Mouse (Mus musculus) megakaryocyte, embryonic 14.5 days (primary cell): ENCODE data around the gene Zranb3. TPM values are rescaled to one million over a fixed set of nuclear protein-coding genes. Genes with fewer than 3 reads are reported as not detected.
A peak's percentile ranks its signal among the peaks of the same experiment; 100 is the strongest.
"Not testable (repeated sequence)": the region's sequence is repeated elsewhere in the genome, so short reads cannot be mapped to it uniquely, and the experiment has no call there.

Source experiments
- H3K27me3 ChIP-seq: replicated peaks from 2 replicates; pipeline ENCODE3; 2012; ENCODE audit warnings: inconsistent platforms
- H3K36me3 ChIP-seq: replicated peaks from 2 replicates; pipeline ENCODE3; 2012; ENCODE audit warnings: low read length, inconsistent platforms, mixed read lengths
- H3K4me1 ChIP-seq: 2 replicates; pipeline ENCODE4 v1.6.1; 2012; ENCODE audit warnings: inconsistent platforms
- H3K4me3 ChIP-seq: replicated peaks from 2 replicates; pipeline ENCODE3; 2012; ENCODE audit warnings: moderate library complexity, mild to moderate bottlenecking, inconsistent platforms
- H3K9me3 ChIP-seq: 2 replicates; pipeline ENCODE4 v1.6.1; 2012; ENCODE audit warnings: inconsistent platforms
- FLI1 ChIP-seq: IDR thresholded peaks from 2 replicates; pipeline ENCODE4 v1.6.1; 2012; ENCODE audit warnings: low read length, inconsistent platforms, mixed read lengths
- GATA1 ChIP-seq: IDR thresholded peaks from 3 replicates; pipeline ENCODE4 v1.6.1; 2012; ENCODE audit warnings: mixed read lengths, low read length, inconsistent platforms, borderline replicate concordance
- polyA plus RNA-seq: library from polyadenylated mRNA; stranded (reverse); fragments of >175 nt; gene quantifications from 2 replicates; pipeline ENCODE4 v1.2.3, GENCODE M21; 2012; ENCODE audit warnings: low replicate concordance; ENCODE audit not compliant: insufficient read depth

The Zranb3 gene
- polyA plus RNA-seq = 0.64 TPM in 1 of 2 replicates, not detected in the other

DNA sequence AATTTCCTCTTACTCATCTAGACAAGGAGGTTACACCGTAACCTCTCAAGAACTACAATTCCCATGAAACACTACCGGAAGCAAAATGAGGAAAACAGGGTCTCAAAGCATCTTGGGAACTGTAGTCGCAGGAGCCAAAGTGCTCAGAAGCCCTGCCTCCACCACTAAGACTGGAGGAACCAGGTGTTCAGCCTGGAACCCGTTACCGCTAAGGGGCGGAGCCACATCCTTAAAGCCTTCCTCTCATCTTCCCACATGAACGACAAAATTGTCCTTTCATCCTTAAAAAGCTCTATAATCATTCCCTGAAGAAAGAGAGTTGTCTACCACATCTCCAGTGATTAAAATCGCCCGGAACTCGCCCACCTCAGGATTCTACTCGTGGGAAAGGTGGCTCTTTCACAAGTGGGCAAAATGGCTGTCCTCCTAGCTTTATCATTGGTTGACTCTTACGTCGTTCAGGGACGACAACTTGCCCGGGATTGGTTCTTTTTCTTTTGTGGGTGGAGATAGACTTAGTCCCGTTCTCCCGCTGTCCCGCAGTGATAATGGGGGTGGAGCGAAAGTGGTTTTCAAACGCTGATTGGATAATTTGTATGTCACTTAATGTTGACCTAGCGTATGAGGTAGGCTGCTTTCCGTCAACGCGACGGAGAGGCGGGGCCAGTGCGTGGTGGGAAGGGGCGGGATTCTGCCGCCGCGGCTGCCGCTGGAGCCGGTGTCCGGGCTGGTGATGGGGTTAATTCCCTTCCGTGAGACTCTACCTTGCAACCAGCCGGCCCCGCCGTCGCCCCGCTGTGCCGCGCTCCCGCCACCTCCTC, at the start of gene Zranb3, which contains the start of gene R3hdm1:
Zranb3 (minus strand) TSS at position 407 of the 821 bp plus-strand sequence.
R3hdm1 (plus strand) TSS at position 661 of the 821 bp plus-strand sequence.
- Histone ChIP-seq H3K9me3 (no peaks in the 10 kb centered on the region), H3K36me3 (peaks cover 6% of the 10 kb centered on the region)
- TF ChIP-seq FLI1 = no peak
- no peak for TF ChIP-seq GATA1

GRCm38 (mm10) chr1:128141737-128142136, 38.9 kb upstream of the Zranb3 start:
- no peaks in the 10 kb centered on the region for H3K9me3 ChIP-seq

More for the DNA sequence above, at the start of gene Zranb3, which contains the start of gene R3hdm1:
- Histone ChIP-seq H3K4me1 (peaks cover 61% of the 10 kb centered on the region), H3K27me3 (no peaks in the 10 kb centered on the region), H3K4me3 (peak within 1 kb of the TSS; percentile 99)

DNA sequence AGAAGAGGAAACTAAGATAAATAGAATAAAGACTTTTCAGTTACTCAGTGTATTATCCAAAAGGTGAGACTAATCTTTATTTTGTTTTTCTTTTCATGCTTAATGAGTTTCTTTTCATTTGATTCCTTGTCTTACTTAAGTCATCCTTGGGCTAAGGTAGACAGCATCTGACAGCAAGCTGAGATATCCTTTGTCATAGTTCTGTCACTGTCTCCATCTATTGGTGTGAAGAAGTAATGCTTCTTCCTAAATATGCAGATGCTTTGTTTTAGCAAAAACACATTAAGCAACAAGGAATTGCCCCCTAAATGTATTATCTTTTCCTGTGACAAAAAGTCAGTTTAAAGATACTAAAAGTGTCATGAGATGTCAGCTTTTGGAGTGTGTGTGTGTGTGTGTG, 38.2 kb upstream of the Zranb3 start:
- no peak for TF ChIP-seq FLI1
- TF ChIP-seq GATA1 = no peak

More at GRCm38 (mm10) chr1:128141737-128142136, 38.9 kb upstream of the Zranb3 start:
- Histone ChIP-seq H3K4me1 (peaks cover 45% of the 10 kb centered on the region), H3K36me3 (peaks cover 22% of the 10 kb centered on the region), H3K4me3 (no peak overlapping the region), H3K27me3 (no peaks in the 10 kb centered on the region)
- no peak for TF ChIP-seq GATA1
- TF ChIP-seq FLI1 = no peak

DNA sequence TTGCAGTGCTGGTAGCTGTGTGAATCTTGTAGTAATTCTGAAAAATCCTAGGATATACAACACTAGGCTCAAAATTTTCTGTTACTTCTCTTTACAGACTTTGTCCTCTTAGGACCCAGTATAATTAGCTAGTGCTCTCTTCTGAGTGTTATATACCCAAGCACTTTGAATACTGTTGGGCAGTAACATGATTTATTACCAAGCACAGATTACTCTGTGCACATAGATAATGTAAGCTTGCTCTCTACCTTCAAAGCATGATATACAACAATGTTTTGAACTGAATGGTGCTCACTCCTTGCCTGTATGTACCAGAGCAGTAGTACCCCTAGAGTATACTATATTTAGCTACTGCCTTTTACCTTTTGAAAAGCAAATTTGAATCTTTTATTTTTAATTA, 33.4 kb upstream of the Zranb3 start:
- not testable (repeated sequence) for H3K4me3 ChIP-seq, H3K9me3 ChIP-seq, H3K27me3 ChIP-seq
- Histone ChIP-seq H3K36me3 (peaks cover 29% of the 10 kb centered on the region), H3K4me1 (peaks cover 38% of the 10 kb centered on the region)

More for the DNA sequence above, 38.2 kb upstream of the Zranb3 start:
- Histone ChIP-seq H3K27me3 (no peaks in the 10 kb centered on the region), H3K4me3 (no peak overlapping the region), H3K9me3 (no peaks in the 10 kb centered on the region), H3K36me3 (peaks cover 22% of the 10 kb centered on the region), H3K4me1 (peaks cover 51% of the 10 kb centered on the region)

GRCm38 (mm10) chr1:128120913-128121627, 18.2 kb upstream of the Zranb3 start:
- Histone ChIP-seq H3K36me3 (peaks cover 31% of the 10 kb centered on the region), H3K27me3 (no peaks in the 10 kb centered on the region), H3K4me1 (peaks cover 72% of the 10 kb centered on the region), H3K9me3 (no peaks in the 10 kb centered on the region), H3K4me3 (no peak overlapping the region)
- TF ChIP-seq GATA1 (no peak), FLI1 (no peak)

- Histone ChIP-seq H3K4me1 (peaks cover 63% of the 10 kb centered on the region), H3K27me3 (no peaks in the 10 kb centered on the region), H3K9me3 (no peaks in the 10 kb centered on the region), H3K36me3 (peaks cover 6% of the 10 kb centered on the region), H3K4me3 (peak overlapping the region; percentile 99)
- peak; percentile 37; the same call in 1 of the 3 replicates for TF ChIP-seq GATA1
- no peak for TF ChIP-seq FLI1
Measured at GRCm38 (mm10) chr1:128103520-128104088, 757 bp upstream of the Zranb3 start.

DNA sequence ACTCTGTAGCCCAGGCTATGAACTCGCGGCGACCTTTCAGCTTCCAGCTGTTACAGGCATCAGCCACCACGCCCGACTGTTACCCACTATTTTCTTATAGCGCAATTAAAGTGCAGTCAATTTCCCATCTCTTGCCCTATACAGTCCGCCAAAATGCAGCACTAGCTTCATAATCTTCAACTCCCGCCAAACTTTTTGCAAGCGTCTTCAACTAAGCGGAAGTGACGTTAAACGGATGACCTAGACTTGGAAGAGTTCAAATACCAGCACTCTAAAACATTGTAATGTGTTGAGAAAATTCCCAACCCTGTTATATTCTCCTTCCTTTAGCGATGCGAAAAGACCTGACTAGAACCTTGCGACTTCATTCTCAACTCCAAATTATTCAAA, 601 bp downstream of the Zranb3 start:
- H3K4me1 ChIP-seq = peaks cover 55% of the 10 kb centered on the region
- no peaks in the 10 kb centered on the region for H3K27me3 ChIP-seq
- H3K4me3 ChIP-seq = peak overlapping the region; percentile 99
- peaks cover 2% of the 10 kb centered on the region for H3K36me3 ChIP-seq
- TF ChIP-seq GATA1 = no peak
- no peak; the same call in 1 of the 2 replicates for TF ChIP-seq FLI1
- no peaks in the 10 kb centered on the region for H3K9me3 ChIP-seq

GRCm38 (mm10) chr1:128098309-128098708, 4.5 kb downstream of the Zranb3 start:
- no peak for TF ChIP-seq GATA1
- no peak for TF ChIP-seq FLI1
- no peaks in the 10 kb centered on the region for H3K27me3 ChIP-seq
- H3K36me3 ChIP-seq = no peaks in the 10 kb centered on the region
- H3K9me3 ChIP-seq = no peaks in the 10 kb centered on the region
- no peak overlapping the region for H3K4me3 ChIP-seq
- peaks cover 31% of the 10 kb centered on the region for H3K4me1 ChIP-seq

DNA sequence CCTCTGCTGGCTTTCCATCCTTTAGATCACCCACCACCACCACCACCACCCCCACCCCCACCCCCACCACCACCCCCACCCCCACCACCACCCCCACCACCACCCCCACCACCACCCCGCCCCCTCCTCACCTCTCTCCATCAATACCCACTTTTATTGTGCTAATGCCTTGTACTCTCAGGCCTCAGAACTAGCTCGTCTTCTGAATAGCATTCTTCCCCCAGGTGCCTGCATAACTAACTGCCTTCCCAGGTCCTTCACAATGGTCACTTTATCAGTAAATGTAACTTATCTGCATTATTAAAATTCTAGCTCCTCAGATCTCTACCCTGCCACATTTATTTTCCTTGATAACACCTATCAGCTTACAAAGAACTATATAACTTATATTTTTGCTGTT, 8.2 kb downstream of the Zranb3 start:
- no peak overlapping the region for H3K4me3 ChIP-seq
- H3K4me1 ChIP-seq = peaks cover 16% of the 10 kb centered on the region
- H3K27me3 ChIP-seq = no peaks in the 10 kb centered on the region
- H3K9me3 ChIP-seq = 0 out of 2 replicates have a peak, but pooled peaks cover 3% of the 10 kb centered on the region
- peaks cover 26% of the 10 kb centered on the region for H3K36me3 ChIP-seq
- TF ChIP-seq GATA1 (no peak), FLI1 (no peak)
